Mouse (Mus musculus): ENCODE measurements around the gene Gm973.
A peak's percentile ranks its signal among the peaks of the same experiment; 100 is the strongest.

Gene Gm973

GRCm38 (mm10) chr1:59543911-59544310 lies 27.8 kb downstream of the Gm973 start:
- DNase-seq (ENCODE audit: low spot score) = no peak

- DNase-seq (ENCODE audit: low spot score) = no peak
Measured at GRCm38 (mm10) chr1:59548486-59548885, 32.4 kb downstream of the Gm973 start.

DNA sequence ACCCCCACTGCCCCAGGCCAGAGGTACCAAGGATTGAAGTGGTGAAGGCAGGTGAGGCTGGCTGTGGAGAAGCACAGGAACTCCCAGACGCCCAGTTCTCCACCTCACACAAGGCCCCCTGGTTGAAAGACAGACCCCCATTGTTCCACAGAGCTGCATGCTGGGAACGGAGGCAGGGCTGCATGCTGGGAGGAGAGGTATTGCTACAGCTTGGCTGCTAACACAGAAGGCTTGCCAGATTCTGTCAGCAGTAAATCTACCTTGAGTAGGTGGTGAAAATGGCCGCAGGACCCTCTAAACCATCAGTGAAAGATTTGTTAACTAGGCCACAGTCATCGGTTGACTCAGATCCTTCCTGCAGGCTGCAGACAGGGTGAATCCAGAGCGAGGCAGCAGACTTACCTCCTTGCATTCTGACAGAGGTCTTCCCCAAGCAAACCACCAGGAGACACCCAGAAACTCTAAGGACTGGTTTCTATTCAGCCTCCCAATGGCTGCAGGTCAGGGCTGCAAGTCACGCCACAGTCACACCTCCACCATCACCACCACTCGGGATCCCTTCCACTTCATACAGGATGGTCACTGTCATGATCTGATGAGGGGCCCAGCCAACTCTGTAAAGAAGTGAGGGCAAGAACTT lies 33.1 kb downstream of the Gm973 start:
- no peak for DNase-seq (ENCODE audit: low spot score)

- DNase-seq (ENCODE audit: low spot score) = no peak
Measured at GRCm38 (mm10) chr1:59550227-59550626, 34.2 kb downstream of the Gm973 start.

DNA sequence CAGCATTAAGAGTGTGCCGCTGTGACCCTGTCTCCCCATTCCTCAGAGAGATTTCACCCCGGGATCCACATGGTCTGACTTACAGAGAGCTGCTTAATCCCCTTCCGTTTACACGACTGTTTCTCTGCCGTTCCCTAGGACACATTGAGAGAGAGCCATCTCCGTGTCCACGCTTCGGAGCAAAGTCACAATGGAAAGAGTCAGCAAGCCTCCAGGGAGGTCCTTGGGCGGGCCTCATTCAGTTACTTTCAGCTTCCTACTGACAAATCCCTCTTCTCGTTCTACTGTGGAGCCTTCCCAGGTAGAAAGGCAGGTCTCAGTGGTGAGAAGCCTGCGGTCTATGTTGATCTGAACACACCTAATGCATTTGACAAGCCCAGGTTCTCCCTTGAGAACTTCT lies 34.9 kb downstream of the Gm973 start:
- no peak for DNase-seq (ENCODE audit: low spot score)

DNA sequence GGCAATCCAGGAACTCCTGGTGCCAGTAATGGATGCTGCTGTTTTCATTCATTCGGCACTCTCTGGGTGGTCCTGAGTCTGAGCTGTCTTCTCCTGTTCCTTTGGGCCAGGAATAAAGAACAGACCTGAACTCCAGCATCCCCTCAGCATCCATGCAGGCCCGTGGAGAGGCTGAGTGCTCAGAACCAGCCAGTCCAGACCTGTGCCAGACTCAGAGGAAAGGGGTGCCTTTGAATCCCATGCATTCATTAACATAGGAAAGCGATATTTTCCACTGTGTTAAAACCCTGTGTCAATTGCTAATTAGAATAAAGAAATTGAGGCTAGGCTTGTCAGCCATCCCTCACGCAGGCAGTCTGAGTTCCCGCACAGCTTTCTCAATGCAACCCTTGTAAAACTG lies 37.6 kb downstream of the Gm973 start:
- DNase-seq (ENCODE audit: low spot score) = no peak

GRCm38 (mm10) chr1:59563581-59563980 lies 47.5 kb downstream of the Gm973 start:
- no peak for DNase-seq (ENCODE audit: low spot score)

DNA sequence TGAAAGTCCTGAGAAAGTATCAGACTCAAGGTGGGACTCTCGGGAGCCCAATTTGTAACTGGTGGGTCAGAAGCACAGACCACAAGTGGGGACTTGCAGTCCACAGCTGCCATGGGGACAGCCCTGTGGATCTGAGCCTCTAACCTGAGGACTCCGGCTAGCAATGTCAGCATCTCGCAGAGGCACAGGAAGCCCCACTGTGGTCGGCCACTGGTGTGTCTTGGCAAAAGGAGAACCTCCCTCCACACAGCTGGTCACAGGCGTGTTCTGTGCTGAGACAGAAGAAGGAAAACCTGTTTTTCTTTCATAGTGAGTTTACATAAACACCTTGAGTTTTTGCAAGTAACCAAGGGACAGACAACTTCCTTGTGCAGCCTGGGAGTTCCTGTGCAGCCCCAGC lies 49.7 kb downstream of the Gm973 start:
- no peak for DNase-seq (ENCODE audit: low spot score)

DNA sequence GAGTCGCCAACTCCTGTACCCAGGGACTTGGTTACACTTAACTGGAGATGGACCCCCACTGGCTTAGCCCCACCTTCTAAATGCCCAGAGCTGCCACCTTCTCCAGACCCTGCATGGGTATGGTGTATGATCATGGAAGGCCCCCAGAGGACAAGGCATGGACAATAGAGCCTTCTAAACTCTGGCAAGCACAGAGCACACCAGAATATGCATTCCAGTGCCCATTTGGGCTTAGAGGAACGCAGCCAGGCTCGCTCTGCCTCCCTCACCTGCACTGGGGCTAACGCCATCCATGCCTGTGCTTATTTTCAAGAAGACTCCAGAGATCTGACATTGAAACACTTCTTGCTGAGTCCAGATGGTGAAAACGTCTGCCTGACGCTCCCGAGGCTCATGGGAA lies 50.2 kb downstream of the Gm973 start:
- no peak for DNase-seq (ENCODE audit: low spot score)

DNA sequence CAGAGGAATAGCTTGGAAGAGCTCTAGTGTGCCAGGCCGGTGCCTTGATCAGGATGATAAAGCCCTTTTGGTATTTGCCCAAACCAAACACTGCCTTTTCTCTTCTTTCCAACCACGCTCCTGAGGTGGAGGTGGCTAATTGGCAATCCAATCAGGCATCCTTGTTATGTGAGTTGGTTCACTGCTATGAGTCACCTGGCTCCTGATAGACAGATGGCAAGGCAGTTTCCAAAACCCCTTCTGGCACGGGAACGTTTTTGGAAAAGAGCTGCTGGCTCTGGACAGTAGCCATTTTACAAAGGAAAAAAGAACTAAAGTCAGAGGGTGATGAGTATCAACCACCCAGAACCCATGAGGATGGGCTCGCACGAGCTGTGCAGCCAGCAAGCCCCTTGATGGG lies 50.9 kb downstream of the Gm973 start:
- no peak for DNase-seq (ENCODE audit: low spot score)

- no peak for DNase-seq (ENCODE audit: low spot score)
Measured at GRCm38 (mm10) chr1:59567521-59567920, 51.5 kb downstream of the Gm973 start.

- no peak for DNase-seq (ENCODE audit: low spot score)
Measured at GRCm38 (mm10) chr1:59568283-59568682, 52.2 kb downstream of the Gm973 start.

- no peak for DNase-seq (ENCODE audit: low spot score)
Measured at GRCm38 (mm10) chr1:59569301-59569700, 53.2 kb downstream of the Gm973 start.

GRCm38 (mm10) chr1:59570767-59571166 lies 54.7 kb downstream of the Gm973 start:
- DNase-seq (ENCODE audit: low spot score) = no peak

- no peak for DNase-seq (ENCODE audit: low spot score)
Measured at GRCm38 (mm10) chr1:59571502-59571901, 55.4 kb downstream of the Gm973 start.

DNA sequence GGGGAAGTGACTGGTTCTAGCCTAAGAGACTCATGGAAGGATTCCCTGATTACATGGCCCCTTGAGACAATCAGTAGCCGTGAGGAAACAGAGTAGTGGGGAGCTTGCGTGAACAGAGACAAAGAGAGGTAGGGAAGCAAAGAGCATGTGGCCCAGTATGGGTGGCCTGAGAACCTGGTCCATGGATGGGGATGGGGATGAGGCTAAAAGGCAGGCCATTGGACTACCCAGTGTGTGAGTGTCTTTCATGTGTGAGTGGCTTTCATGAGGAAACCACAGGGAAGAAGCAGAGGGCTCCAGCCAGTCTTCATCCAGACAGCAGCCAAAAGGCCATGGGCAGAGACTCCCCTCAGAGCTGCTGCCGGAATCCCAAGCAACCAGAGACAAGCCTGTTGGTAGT lies 57.8 kb downstream of the Gm973 start:
- DNase-seq (ENCODE audit: low spot score) = no peak

DNA sequence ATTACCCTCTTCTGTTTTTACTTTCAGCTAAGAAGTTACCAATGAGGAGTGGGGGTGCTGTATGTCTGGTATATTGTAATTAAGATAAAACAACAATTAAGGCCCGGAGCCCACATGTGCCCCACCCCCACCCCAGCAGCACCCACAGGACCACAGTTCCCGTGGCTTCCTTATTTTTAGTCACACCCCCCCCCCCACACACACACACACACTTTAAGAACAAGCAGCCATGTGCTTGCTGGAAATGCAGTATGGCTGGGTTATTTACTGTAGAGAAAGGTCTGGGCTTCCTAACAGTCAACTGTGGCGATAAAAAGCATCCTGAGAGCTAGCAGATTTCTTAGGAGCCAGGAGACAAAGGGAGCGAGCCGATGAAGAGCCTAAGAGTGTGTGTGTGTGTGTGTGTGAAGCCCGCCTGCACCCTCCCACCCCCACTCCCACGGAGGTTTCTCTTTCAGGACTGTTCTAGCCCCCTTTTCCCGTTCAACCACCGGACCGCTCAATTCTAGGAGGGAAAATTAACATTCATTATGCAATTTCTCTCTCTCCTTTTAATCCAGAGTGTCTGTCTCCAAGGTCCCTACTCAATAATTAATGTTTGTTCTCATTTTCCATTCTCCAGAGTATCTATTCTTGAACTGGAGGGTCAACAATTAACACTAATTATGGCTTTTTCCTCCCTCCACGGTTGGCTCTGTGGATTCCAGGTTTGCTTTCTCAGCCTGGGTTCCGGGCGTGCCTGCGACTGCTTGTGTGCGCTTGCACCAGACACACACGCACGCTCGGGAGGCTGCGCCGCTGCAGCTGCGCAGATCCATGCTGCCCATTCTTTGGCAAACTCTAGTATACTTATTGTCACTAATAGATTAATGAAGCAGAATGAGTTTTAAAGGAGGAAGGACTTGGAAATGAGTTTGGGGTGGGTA lies 58.5 kb downstream of the Gm973 start:
- no peak for DNase-seq (ENCODE audit: low spot score)

GRCm38 (mm10) chr1:59578770-59579169 lies 62.7 kb downstream of the Gm973 start:
- no peak for DNase-seq (ENCODE audit: low spot score)

GRCm38 (mm10) chr1:59579327-59579726 lies 63.3 kb downstream of the Gm973 start:
- no peak for DNase-seq (ENCODE audit: low spot score)

GRCm38 (mm10) chr1:59580131-59580751 lies 64.2 kb downstream of the Gm973 start:
- DNase-seq (ENCODE audit: low spot score) = no peak

GRCm38 (mm10) chr1:59580880-59581279 lies 64.8 kb downstream of the Gm973 start:
- DNase-seq (ENCODE audit: low spot score) = no peak

DNA sequence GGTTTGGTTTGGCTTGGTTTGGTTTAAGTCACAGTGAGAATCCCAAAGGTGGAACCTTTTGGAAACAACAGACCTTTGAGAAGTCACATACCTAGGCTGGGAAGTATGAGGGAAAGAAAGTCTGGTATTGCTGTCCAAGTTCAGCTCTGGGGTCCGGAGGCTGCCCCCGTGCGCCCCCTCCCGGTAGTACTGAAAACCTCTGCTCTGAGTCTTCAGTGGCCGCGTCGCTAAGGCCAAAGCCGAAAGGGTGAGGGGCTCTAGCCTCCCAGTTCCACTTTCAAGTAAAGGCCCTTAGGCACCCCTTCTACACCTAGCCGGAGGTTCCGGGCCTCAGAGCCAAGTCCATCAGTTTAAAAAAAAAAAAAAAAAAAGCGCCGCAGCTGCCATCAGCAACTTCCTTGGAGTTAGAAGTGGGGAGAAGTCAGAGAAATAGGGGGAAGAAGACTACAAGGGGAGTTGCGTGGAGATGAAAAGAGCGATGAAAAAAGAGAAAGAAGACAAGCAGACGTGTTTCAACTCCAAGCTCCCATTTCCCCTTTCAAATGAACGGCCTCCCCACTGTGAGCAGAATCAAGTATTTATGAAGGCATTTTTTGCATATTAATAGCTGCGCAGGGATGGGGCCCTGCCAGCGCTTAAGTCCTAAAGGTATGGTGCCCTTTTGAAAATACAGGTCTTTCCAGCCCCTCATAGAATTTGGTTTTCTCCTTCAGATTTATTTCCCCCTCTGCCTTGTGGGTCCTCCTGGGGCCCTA lies 68.8 kb downstream of the Gm973 start:
- DNase-seq (ENCODE audit: low spot score) = peak; percentile 31
